Mouse (Mus musculus) liver, embryonic 14.5 days (tissue): ENCODE measurements around the gene Pdcd6.

Experiments used
- CTCF ChIP-seq: IDR thresholded peaks from 2 replicates; pipeline ENCODE4 v1.5.1; 2016; ENCODE audit warnings: antibody characterized with exemption, low read depth, control low read depth
- EP300 ChIP-seq: IDR thresholded peaks from 2 replicates; pipeline ENCODE4 v1.6.1; 2016; ENCODE audit warnings: antibody characterized with exemption, low read depth

DNA sequence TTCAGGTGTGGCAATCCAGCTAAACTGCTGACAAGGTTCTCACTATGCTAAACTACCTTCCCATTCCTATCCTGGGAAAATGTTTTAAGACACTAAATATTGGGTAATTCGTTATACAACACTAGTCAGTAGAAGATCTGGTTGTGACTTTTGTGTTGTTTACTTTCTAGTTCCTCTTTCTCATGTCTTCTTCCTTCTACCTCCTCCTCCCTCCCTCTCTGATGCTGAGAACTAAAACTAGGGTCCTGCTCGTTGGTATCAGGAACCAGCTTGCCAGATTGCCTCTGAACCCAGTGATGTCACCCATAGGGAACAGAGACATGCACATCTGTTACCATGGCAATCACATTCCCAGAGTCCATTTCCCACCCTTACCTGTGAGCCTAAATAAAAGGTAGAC, 44.8 kb upstream of the Pdcd6 start:
- TF ChIP-seq CTCF (no peak), EP300 (no peak)
